Mouse (Mus musculus) cortical plate, adult 2 months (tissue): ENCODE measurements around the gene Defb22. TPM values are rescaled to one million over a fixed set of nuclear protein-coding genes. Genes with fewer than 3 reads are reported as not detected.

ENCODE experiments used
- H3K27ac ChIP-seq: fragments of 200-500 bp; 2 replicates; pipeline ENCODE4 v1.5.1; 2012; ENCODE audit warnings: low read length, control low read depth, inconsistent platforms; ENCODE audit not compliant: insufficient read depth
- H3K4me1 ChIP-seq: fragments of 200-500 bp; 2 replicates; pipeline ENCODE4 v1.6.1; 2011; ENCODE audit warnings: low read length; ENCODE audit not compliant: control insufficient read depth, insufficient read depth
- H3K4me3 ChIP-seq: fragments of 200-500 bp; 2 replicates; pipeline ENCODE4 v1.5.1; 2011; ENCODE audit warnings: mild to moderate bottlenecking, low read length, control low read depth; ENCODE audit not compliant: insufficient read depth
- CTCF ChIP-seq: fragments of 200-500 bp; IDR thresholded peaks from 2 replicates; pipeline ENCODE4 v1.5.1; 2011; ENCODE audit warnings: mild to moderate bottlenecking, control low read depth, low read length; ENCODE audit not compliant: insufficient read depth; ENCODE audit errors: extremely low read depth
- POLR2A ChIP-seq: fragments of 200-500 bp; IDR thresholded peaks from 2 replicates; pipeline ENCODE4 v1.6.1; 2011; ENCODE audit warnings: mild to moderate bottlenecking, low read length, control low read depth; ENCODE audit not compliant: insufficient read depth; ENCODE audit errors: extremely low read depth
- polyA plus RNA-seq: library from polyadenylated mRNA; depleted of rRNA; stranded (reverse); fragments of >200 nt; gene quantifications from 2 replicates; pipeline ENCODE4 v1.2.3, GENCODE M21; 2012; rRNA removed

Defb22 gene
- not detected in 2 replicates for polyA plus RNA-seq

DNA sequence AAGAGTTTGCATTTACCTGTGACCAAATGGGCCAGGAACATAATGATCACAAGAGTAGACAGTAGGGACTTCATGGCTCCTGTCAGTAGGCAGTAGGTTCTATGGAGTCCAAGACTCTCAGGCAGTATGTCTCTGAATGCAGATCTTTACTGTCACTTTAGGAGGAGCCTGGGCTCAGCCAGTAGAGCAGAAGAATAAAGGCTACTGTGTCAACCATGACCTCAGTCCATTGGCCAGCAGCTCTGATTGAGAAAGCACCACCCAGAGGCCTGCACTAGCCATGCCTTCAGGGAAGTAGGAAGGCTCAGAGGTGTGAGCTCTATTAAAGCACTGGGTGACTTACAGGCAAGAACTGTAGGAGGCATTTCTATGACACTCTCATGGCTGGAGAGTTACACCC, at the start of gene Defb22:
Defb22 (minus strand) TSS at position 101 of the 400 bp plus-strand sequence.
- TF ChIP-seq POLR2A: no peak
- TF ChIP-seq CTCF: no peak
- Histone ChIP-seq H3K4me3 (no peak within 1 kb of the TSS), H3K27ac (no peak within 1 kb of the TSS), H3K4me1 (no peaks in the 10 kb centered on the region)

DNA sequence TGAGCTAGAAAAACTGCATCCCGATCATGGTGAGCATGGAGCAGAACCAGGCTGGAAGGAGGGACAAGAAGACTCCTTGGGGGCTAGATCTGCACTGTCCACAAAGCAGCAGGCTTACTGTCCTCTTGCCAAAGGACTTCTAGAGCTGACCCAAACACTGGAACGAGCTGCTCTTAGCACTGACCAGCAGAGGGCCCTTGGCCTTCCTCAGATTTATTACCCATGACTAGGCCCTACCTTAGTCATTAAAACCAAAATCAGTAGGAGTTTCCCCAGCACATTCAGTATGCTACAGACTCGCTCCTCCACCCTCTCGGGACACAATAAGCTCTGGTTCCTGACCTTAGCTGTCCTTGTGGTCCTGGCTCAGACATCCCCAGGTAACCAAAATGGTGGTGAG, 28.0 kb upstream of the Defb22 start, which contains the start of gene Defb28:
Defb28 (plus strand) TSS at position 275 of the 400 bp plus-strand sequence.
- no peak within 1 kb of the TSS for H3K4me3 ChIP-seq
- no peak within 1 kb of the TSS for H3K27ac ChIP-seq
- H3K4me1 ChIP-seq: no peaks in the 10 kb centered on the region
- TF ChIP-seq CTCF (no peak), POLR2A (no peak)

DNA sequence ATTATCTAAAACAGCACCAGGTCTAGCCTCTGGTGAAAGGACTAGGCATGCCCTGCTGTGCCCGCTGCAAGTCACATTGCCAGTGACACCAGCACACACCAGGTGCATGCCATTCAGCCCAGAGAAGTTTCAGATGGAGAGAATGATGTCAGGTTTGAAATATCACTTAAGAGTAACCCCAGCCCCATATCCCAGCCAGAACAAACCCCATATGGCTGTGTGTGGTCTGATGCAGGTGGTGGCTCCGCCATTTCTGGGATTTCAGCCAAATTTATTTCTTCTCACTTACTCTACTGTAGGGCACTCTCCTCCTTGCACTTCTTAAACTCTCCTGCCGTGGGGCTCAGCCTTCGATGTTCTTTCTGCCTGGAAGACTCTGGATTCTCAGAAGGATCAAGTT, 26.1 kb upstream of the Defb22 start:
- TF ChIP-seq POLR2A (no peak), CTCF (no peak)
- Histone ChIP-seq H3K4me1 (no peaks in the 10 kb centered on the region), H3K27ac (no peak overlapping the region), H3K4me3 (no peak overlapping the region)

DNA sequence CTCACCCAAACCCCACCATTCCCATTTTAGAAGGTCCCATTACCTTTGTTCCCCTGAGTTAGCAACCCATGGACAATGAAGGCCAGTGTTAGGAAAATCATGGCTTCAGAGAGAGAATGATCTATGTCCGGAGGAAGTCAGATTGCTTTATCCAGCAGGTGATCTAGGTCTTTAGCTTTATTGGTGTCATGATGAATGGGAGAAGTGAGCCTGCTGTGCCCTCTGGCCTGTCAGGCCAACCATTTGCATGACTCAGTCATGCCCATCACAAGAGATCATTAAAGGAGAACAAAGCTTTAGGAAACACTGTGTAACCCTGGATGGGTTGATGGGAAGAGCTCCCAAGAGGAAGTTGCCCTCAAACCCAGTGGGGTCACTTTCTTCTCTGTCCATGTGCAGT, 21.7 kb upstream of the Defb22 start, which contains the start of gene Defb26:
Defb26 (minus strand) TSS at position 101 of the 400 bp plus-strand sequence.
- Histone ChIP-seq H3K27ac (no peak within 1 kb of the TSS), H3K4me3 (no peak within 1 kb of the TSS), H3K4me1 (no peaks in the 10 kb centered on the region)
- TF ChIP-seq CTCF (no peak), POLR2A (no peak)

DNA sequence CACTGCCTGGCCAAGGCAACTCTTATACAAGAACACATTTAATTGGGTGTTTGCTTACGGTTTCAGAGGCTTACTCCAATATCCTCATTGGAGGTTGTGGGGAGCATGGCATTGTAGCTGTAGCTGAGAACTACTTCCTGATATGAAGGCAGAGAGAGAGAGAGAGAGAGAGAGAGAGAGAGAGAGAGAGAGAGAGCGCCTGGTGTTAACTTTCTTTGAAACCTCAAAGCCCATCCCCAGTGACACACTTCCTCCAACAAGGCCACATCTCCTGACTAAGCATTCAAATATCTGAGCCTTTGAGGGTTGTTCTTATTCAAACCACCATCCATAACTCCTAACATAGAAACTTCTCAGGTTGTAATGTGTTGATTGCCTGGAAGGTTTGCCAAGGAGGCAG, 14.0 kb upstream of the Defb22 start:
- no peak overlapping the region for H3K27ac ChIP-seq
- TF ChIP-seq POLR2A: no peak
- TF ChIP-seq CTCF: no peak
- H3K4me3 ChIP-seq: no peak overlapping the region
- no peaks in the 10 kb centered on the region for H3K4me1 ChIP-seq

DNA sequence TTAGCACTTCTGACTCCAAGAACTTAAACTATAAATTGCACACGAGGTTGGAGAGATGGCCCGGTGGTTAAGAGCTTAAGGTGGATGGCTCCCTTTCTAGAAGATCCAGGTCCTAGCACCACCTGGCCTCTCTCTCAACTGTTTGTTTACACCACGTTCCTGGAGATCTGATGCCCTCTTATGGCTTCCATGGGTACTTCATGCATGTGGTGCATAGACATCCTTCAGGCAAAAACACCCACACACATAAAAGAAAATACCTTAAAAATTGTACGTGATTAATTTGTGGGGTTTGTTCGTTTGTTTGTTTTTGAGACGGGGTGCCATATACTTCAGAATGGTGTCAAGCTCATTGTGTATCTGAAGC, 10.9 kb upstream of the Defb22 start:
- Histone ChIP-seq H3K4me1 (no peaks in the 10 kb centered on the region), H3K27ac (no peak overlapping the region)

DNA sequence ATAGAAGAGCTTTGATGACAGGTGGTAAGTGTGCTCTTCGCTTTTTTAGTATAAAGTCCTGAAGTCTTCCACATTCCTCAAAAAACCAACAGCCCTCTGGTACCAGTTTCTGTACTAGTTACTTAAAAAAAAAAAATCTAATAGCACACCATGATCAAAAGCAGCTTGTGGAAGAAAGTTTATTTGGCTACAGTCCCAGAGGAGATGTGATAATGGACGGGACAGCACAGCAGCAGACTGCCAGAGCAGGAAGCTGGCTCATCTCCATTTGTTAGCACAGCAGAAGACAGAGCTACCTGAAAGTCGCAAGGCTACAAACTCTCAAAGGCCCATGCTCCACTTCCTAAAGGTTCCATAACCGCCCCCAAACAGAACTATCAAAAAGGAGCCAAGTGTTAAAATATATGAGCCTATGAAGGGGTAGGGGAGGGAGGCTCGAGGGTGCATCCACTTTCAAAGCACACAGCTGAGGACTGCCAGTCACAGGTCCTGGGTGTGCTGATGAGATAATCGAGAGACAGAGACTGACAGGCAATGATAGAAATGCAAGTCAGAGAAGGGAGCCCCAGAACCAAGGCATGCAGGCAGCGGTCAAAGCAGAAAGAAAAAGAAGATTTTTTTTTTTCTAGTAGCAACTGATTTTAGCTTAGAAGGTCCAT, 10.4 kb upstream of the Defb22 start:
- TF ChIP-seq POLR2A (no peak), CTCF (no peak)

More for the DNA sequence above, 10.9 kb upstream of the Defb22 start:
- no peak for TF ChIP-seq POLR2A
- TF ChIP-seq CTCF: no peak
- H3K4me3 ChIP-seq: no peak overlapping the region

DNA sequence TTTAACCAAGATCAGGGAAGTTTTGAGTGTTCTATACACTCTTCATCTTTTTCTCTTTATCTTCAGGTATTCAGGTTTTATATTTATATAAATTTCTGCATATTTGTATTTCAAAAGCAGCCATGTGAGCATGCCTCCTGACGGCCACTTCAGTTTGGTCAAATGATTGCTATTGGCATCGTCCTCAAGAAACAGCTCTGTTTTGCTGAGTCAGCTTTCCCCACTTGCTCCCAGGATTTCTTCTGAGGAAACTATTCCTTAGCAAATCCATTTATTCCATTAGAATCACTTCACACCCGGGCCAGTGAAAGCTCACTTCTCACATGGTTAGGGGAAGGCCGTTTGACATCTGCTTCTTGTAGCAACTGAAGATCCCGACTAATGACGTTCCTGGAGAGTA, 8.1 kb upstream of the Defb22 start:
- TF ChIP-seq POLR2A: no peak
- no peak for TF ChIP-seq CTCF
- Histone ChIP-seq H3K4me1 (no peaks in the 10 kb centered on the region), H3K27ac (no peak overlapping the region), H3K4me3 (no peak overlapping the region)

More for the DNA sequence above, 10.4 kb upstream of the Defb22 start:
- Histone ChIP-seq H3K4me1 (no peaks in the 10 kb centered on the region), H3K4me3 (no peak overlapping the region), H3K27ac (no peak overlapping the region)

DNA sequence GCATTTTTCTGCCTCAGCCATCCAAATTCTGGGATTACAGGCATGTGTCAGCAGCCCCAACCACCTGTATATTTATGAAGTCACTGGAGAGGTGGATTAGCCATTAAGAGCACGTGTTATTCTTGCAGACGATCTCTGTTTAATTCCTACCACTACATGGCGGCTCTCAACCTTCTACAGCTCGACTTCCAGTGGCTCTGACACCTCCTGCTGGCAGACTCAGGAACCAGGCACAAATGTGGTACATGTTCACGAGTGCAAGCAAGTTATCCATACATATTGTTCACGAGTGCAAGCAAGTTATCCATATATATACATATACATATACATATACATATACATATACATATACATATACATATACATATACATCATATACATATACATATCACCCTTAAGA, 3.2 kb upstream of the Defb22 start:
- H3K4me3 ChIP-seq: no peak overlapping the region
- TF ChIP-seq CTCF (no peak), POLR2A (no peak)
- H3K4me1 ChIP-seq: no peaks in the 10 kb centered on the region
- H3K27ac ChIP-seq: no peak overlapping the region

DNA sequence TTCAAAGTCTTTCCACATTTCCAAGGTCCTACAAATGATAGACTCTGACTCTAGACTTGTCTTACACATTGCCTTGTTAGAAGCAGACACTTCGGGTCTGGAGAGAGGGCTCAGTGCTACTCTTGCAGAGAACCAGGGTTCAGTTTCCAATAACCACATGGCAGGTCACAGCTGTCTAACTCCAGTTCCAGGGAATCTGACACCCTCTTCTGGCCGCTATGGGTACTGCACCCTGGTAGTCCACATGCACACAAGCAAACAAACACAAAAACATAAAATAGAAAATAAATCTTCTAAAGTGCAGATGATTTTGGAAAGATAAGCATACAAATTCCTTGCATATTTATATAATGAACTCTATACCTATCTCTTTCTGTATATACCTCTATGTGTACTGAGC, 2.9 kb downstream of the Defb22 start:
- Histone ChIP-seq H3K4me3 (no peak overlapping the region), H3K4me1 (no peaks in the 10 kb centered on the region), H3K27ac (no peak overlapping the region)
- TF ChIP-seq CTCF (0 out of 2 replicates have a peak, but pooled peaks have one; percentile 16), POLR2A (no peak)

DNA sequence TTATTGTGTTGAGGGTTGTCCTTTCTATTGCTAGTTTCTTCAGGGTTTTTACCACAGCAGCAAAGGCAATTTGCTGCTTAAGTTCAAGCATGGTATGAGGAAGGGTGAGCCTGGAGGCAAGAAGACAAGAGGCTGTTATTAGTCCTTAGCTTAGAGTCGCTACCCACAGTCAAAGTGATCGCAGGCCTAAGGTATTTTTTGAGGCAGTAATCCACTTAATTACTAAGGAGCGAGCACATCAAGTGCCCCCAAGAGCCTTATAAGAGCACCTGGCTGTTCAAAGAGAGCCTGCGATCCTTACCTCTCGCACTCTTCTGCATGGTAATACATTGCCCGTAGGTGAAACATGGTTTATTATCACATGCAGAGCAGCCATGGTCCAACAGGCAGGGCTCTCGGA, 8.2 kb downstream of the Defb22 start:
- TF ChIP-seq POLR2A: no peak
- no peak for TF ChIP-seq CTCF
- H3K27ac ChIP-seq: no peak overlapping the region
- H3K4me1 ChIP-seq: no peaks in the 10 kb centered on the region
- no peak overlapping the region for H3K4me3 ChIP-seq
